Mouse (Mus musculus) embryonic fibroblast, embryonic 13.5 days (primary cell): Measurements from ENCODE around the gene Fam102a. TPM values are rescaled to one million over a fixed set of nuclear protein-coding genes. Genes with fewer than 3 reads are reported as not detected.
A peak's percentile ranks its signal among the peaks of the same experiment; 100 is the strongest.

ENCODE experiments used
- H3K27ac ChIP-seq: 2 replicates; pipeline ENCODE4 v1.5.1; 2012; ENCODE audit warnings: low read length, control low read depth, inconsistent platforms; ENCODE audit not compliant: insufficient read depth
- H3K4me1 ChIP-seq: 2 replicates; pipeline ENCODE4 v1.6.1; 2011; ENCODE audit warnings: low read length; ENCODE audit not compliant: control insufficient read depth, insufficient read depth
- H3K4me3 ChIP-seq: 2 replicates; pipeline ENCODE4 v1.5.1; 2011; ENCODE audit warnings: mild to moderate bottlenecking, control low read depth, low read length; ENCODE audit not compliant: insufficient read depth
- CTCF ChIP-seq: IDR thresholded peaks from 2 replicates; pipeline ENCODE4 v1.5.1; 2011; ENCODE audit warnings: mild to moderate bottlenecking, control low read depth, low read length, moderate library complexity, borderline replicate concordance; ENCODE audit not compliant: insufficient read depth
- POLR2A ChIP-seq: IDR thresholded peaks from 2 replicates; pipeline ENCODE4 v1.6.1; 2011; ENCODE audit warnings: low read depth, mild to moderate bottlenecking, control low read depth, low read length, moderate library complexity
- polyA plus RNA-seq: library from polyadenylated mRNA; stranded (reverse); fragments of >200 nt; gene quantifications from 2 replicates; pipeline ENCODE4 v1.2.4, GENCODE M21; 2011; ENCODE audit warnings: low read depth; ENCODE audit not compliant: missing spikeins, insufficient read length

The Fam102a gene
- polyA plus RNA-seq, 1 experiment: 8.9 TPM

DNA sequence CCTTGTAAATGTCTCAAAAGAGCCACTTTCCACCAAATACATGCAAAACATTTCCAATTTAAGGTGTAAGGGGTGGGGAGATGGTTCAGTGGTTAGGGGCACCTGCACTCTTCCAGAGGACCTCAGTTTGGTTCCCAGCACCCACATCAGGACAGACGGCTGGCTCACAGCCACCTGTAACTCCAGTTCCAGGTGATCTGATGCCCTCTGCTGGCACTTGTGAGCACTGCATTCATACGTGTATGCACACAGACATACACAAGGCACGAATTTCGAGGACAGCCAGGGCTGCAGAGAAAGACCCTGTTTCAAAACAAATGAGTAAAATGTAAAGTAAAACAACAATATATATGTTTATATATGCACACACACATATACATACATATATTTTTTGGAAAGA is 82.5 kb downstream of the Fam102a start:
- H3K27ac ChIP-seq: no peak overlapping the region
- peaks cover 9% of the 10 kb centered on the region for H3K4me1 ChIP-seq
- no peak overlapping the region for H3K4me3 ChIP-seq

DNA sequence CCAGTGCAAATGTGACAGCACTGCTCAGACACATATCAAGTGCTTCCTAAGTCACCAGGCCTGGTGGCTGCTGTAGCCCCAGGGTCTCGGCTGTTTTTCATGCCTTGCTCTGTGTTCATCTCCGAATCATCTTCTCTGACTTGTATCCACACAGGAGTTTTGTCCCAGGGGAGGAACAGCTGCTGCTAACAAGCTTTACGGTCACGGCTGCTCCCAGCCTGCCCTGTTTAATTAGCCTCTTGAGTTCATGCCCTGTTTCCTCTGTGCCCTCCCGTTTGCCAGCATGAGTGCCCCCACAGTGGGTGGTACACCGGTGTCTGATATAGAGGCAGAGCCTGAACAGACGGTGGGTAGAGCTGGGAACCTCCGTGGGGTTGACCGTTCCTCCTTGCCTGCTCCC is 82.9 kb downstream of the Fam102a start:
- Histone ChIP-seq H3K27ac (no peak overlapping the region), H3K4me1 (peaks cover 9% of the 10 kb centered on the region), H3K4me3 (no peak overlapping the region)
- no peak for TF ChIP-seq POLR2A

More for the DNA sequence above, 82.5 kb downstream of the Fam102a start:
- no peak for TF ChIP-seq POLR2A
- TF ChIP-seq CTCF: peak; percentile 22; the same call in 1 of the 2 replicates

Other genes starting within 250 kb of the Fam102a start
- 73.1 and 78.9 TPM in 2 replicates for gene Golga2, start 247.9 kb upstream of the Fam102a start, polyA plus RNA-seq
- 474 and 541 TPM in 2 replicates for gene Swi5, start 247.3 kb upstream of the Fam102a start, polyA plus RNA-seq
- gene Ciz1, start 183.0 kb upstream of the Fam102a start, polyA plus RNA-seq: 41.8 and 47.6 TPM in 2 replicates
- gene Dnm1, start 182.0 kb upstream of the Fam102a start, polyA plus RNA-seq: 37.2 and 52.6 TPM in 2 replicates
- gene 1110008P14Rik, start 153.4 kb upstream of the Fam102a start, polyA plus RNA-seq: 28.8 and 30.3 TPM in 2 replicates
- gene Lcn2, start 147.1 kb upstream of the Fam102a start, polyA plus RNA-seq: not detected in 2 replicates
- gene Ptges2, start 139.4 kb upstream of the Fam102a start, polyA plus RNA-seq: 14.3 and 18.0 TPM in 2 replicates
- gene Naif1, start 84.9 kb upstream of the Fam102a start, polyA plus RNA-seq: 3.5 and 3.8 TPM in 2 replicates
- 10.7 and 16.6 TPM in 2 replicates for gene Slc25a25, start 83.9 kb upstream of the Fam102a start, polyA plus RNA-seq
- 70.1 and 71.9 TPM in 2 replicates for gene Dpm2, start 35.5 kb downstream of the Fam102a start, polyA plus RNA-seq
- 0.67 TPM in 1 of 2 replicates, not detected in the other for gene Pip5kl1, start 39.5 kb downstream of the Fam102a start, polyA plus RNA-seq
- gene 9430097D07Rik, start 40.4 kb downstream of the Fam102a start, polyA plus RNA-seq: not detected in 2 replicates
- gene St6galnac4, start 51.8 kb downstream of the Fam102a start, polyA plus RNA-seq: 20.4 and 21.5 TPM in 2 replicates
- gene St6galnac6, start 64.4 kb downstream of the Fam102a start, polyA plus RNA-seq: 33.3 and 39.3 TPM in 2 replicates
- 157 and 266 TPM in 2 replicates for gene Ak1, start 86.4 kb downstream of the Fam102a start, polyA plus RNA-seq
- gene Eng, start 111.3 kb downstream of the Fam102a start, polyA plus RNA-seq: 15.1 and 17.1 TPM in 2 replicates
- 20.2 and 26.4 TPM in 2 replicates for gene Fpgs, start 168.8 kb downstream of the Fam102a start, polyA plus RNA-seq
- 77.9 and 82.0 TPM in 2 replicates for gene Cdk9, start 177.7 kb downstream of the Fam102a start, polyA plus RNA-seq
- 2.1 and 2.6 TPM in 2 replicates for gene Sh2d3c, start 185.7 kb downstream of the Fam102a start, polyA plus RNA-seq
- gene 6330409D20Rik, start 205.7 kb downstream of the Fam102a start, polyA plus RNA-seq: not detected in 2 replicates
- 26.1 and 36.6 TPM in 2 replicates for gene Tor2a, start 221.9 kb downstream of the Fam102a start, polyA plus RNA-seq
- 0.40 and 0.67 TPM in 2 replicates for gene Ttc16, start 240.3 kb downstream of the Fam102a start, polyA plus RNA-seq
- 28.9 and 44.3 TPM in 2 replicates for gene Ptrh1, start 240.5 kb downstream of the Fam102a start, polyA plus RNA-seq
- not detected in 2 replicates for gene Cfap157, start 249.1 kb downstream of the Fam102a start, polyA plus RNA-seq